Mouse (Mus musculus): Measurements from ENCODE around the gene Ssbp4. TPM values are rescaled to one million over a fixed set of nuclear protein-coding genes. Genes with fewer than 3 reads are reported as not detected.

The Ssbp4 gene
- polyA plus RNA-seq, 1 experiment from 2014 or later, result 106 TPM

DNA sequence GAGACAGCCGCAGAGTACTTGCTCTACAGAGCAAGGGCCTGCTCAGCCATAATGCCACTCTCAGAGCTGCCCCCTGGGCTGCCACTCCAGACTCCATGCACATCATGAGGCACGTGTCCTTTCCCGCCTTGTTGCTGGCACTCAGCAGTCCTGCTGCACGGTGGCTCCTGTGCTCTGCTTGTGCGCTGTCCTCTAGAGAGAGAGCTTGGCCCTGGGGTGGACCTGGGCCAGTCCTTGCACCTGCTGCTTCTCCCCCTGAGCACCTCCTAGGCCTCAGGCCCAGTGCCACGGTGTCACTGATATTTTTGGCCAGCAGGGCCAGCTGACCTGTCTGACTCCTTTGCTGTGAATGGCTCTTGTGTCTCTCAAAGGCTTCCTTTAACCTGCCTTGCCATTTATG is 37.7 kb downstream of the Ssbp4 start:
- H3K27ac ChIP-seq, result no peak overlapping the region
- WGBS, result 80% methylated on average over 6 of the region's 6 CpGs
- ATAC-seq (ENCODE audit: low FRiP score), result no peak

DNA sequence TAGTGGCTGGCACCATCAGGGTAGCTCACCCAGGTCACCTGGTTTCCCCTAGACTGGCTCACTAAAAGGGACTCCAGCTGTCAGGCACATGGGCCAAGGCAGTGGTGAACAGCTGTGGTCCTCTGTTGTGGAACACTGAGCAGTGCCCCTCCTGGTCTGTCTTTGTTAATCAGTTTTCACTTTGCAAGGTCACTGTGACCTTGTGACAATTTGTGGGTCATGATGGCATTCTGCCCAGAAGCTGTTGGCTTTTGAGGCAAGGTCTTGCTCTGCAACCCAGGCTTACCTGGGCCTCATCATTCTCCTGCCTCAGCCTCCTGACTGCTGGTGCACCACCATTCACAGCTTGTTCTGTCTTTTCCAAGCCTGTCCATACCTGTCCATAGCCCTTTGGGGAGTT is 38.3 kb downstream of the Ssbp4 start:
- ATAC-seq (ENCODE audit: low FRiP score), result no peak
- H3K4me1 ChIP-seq, result 0 out of 2 replicates have a peak, but pooled peaks cover 5% of the 10 kb centered on the region
- H3K4me2 ChIP-seq, result no peak overlapping the region
- H3K27ac ChIP-seq, result no peak overlapping the region
- H3K9me3 ChIP-seq, result no peaks in the 10 kb centered on the region
- H3K36me3 ChIP-seq (replicated peaks), result peaks cover 11% of the 10 kb centered on the region; the same call in 1 of the 2 replicates
- no peaks in the 10 kb centered on the region for H3K27me3 ChIP-seq
- no peak overlapping the region for H3K4me3 ChIP-seq (replicated peaks)
- H3K9ac ChIP-seq, result no peak overlapping the region

More for the DNA sequence above, 37.7 kb downstream of the Ssbp4 start:
- Histone ChIP-seq H3K4me2 (no peak overlapping the region), H3K27me3 (no peaks in the 10 kb centered on the region), H3K4me1 (0 out of 2 replicates have a peak, but pooled peaks cover 5% of the 10 kb centered on the region), H3K9me3 (no peaks in the 10 kb centered on the region), H3K4me3 (replicated peaks) (no peak overlapping the region), H3K36me3 (replicated peaks) (peaks cover 11% of the 10 kb centered on the region; the same call in 1 of the 2 replicates), H3K9ac (no peak overlapping the region)

DNA sequence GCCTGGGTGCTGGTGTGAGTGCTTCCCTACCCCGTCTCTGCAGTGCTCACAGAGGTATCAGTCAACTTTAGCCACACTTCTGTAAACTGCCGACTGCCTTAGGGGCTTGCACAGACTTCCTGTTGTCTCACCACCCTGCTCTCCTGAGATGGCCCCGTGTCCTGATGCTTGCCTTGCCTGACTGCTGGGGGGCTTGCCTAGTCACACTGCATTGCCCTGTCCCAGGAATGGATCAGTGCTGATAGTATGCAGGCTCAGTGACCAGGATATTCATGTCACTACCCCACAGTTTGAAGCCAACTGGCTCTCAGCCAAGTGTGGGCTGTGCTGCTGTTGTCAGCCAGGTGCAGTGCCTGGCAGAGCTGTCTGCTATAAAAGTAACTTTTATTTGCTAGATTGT is 43.1 kb downstream of the Ssbp4 start:
- no peaks in the 10 kb centered on the region for H3K27me3 ChIP-seq
- no peaks in the 10 kb centered on the region for H3K36me3 ChIP-seq (replicated peaks)
- H3K27ac ChIP-seq, result no peak overlapping the region
- H3K9me3 ChIP-seq, result no peaks in the 10 kb centered on the region
- H3K9ac ChIP-seq, result no peak overlapping the region
- 83% methylated on average over 3 of the region's 3 CpGs for WGBS
- H3K4me3 ChIP-seq (replicated peaks), result no peak overlapping the region
- H3K4me2 ChIP-seq, result no peak overlapping the region
- H3K4me1 ChIP-seq, result peaks cover 2% of the 10 kb centered on the region; the same call in 1 of the 2 replicates
- no peak for ATAC-seq (ENCODE audit: low FRiP score)

DNA sequence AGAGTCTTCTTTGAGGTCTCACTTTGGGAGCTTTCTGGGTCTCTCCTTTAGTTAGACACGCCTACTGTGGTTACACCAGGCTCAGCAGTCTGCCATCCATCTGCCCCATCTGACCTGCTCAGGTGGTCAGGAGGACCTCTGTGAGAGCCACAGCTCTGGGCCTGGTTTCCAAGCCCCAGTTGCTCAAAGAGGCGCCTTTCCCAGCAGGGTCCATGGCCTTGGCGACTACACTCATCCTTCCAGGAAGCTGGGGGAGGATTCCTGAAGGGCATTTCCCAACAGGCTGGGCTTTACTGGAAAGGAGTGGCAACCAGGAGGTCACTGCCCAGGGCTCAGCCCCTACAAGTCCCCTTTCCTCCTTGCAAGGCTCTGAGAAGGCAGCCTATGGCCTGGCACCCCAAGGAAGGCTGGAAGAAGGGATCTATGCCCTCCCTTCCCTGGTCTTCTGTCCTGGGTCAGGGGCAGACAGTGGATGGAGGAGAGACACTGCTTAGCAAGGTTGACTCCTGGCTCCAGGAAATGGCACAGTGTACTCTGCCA is 43.9 kb downstream of the Ssbp4 start:
- H3K4me1 ChIP-seq, result peaks cover 6% of the 10 kb centered on the region; the same call in 1 of the 2 replicates
- H3K27me3 ChIP-seq, result no peaks in the 10 kb centered on the region
- H3K9ac ChIP-seq, result no peak overlapping the region
- no peak overlapping the region for H3K27ac ChIP-seq
- WGBS, result 90% methylated on average over 3 of the region's 3 CpGs
- no peak for ATAC-seq (ENCODE audit: low FRiP score)
- no peaks in the 10 kb centered on the region for H3K9me3 ChIP-seq
- H3K4me2 ChIP-seq, result no peak overlapping the region
- no peaks in the 10 kb centered on the region for H3K36me3 ChIP-seq (replicated peaks)
- no peak overlapping the region for H3K4me3 ChIP-seq (replicated peaks)

DNA sequence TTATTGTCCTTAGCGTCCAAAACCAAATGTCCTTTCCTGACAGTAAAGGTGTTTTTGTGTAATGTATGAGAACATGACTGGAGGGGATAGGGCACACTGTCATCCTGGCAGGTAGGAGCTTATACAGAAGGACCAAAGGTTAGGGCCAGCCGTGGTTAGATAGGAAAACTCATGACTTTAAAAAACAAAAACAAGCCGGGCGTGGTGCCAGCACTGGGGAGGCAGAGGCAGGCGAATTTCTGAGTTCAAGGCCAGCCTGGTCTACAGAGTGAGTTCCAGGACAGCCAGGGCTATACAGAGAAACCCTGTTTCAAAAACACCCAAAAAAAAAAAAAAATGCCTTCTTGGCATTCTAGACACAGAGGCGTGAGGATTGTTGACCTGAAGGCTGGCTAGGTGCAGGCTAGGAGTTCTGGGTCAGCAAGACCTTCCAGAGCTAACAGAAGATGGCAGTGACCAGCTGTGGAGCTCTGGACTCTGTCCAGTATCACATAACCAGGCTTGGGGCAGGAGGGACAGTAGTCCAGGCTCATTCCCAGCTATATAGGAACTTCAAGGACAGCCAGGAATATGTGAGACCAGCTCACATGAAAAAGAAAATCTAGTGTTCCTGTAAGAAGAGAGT is 44.8 kb downstream of the Ssbp4 start:
- 92% methylated on average over 6 of the region's 6 CpGs for WGBS

DNA sequence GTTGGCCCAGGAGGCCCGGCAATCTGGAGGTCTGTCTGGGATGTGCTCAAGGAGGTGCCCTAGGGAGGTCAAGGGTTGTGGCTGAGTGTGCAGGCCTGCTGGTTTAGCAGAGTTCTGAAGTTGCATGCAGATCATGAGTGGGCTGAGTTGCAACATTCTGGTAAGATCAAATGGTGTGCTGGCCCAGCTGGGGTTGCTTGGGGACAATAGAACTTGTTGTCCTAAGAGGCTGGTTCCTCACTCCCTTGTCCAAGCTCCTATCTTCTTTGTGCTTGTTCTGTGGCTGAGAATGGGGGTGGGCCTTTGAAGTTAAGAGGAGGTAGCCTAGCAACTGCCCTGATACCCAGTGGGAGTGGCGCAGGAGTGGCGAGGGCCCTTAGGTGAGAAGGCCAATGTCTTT is 45.9 kb downstream of the Ssbp4 start:
- Histone ChIP-seq H3K27ac (no peak overlapping the region), H3K9ac (no peak overlapping the region), H3K4me1 (peaks cover 6% of the 10 kb centered on the region; the same call in 1 of the 2 replicates), H3K4me2 (no peak overlapping the region), H3K27me3 (no peaks in the 10 kb centered on the region), H3K36me3 (replicated peaks) (no peaks in the 10 kb centered on the region), H3K4me3 (replicated peaks) (no peak overlapping the region), H3K9me3 (no peaks in the 10 kb centered on the region)
- no peak for ATAC-seq (ENCODE audit: low FRiP score)
- 89% methylated on average over 3 of the region's 3 CpGs for WGBS

More for the DNA sequence above, 44.8 kb downstream of the Ssbp4 start:
- Histone ChIP-seq H3K9me3 (no peaks in the 10 kb centered on the region), H3K9ac (no peak overlapping the region), H3K4me1 (peaks cover 6% of the 10 kb centered on the region; the same call in 1 of the 2 replicates), H3K27ac (no peak overlapping the region), H3K4me2 (no peak overlapping the region), H3K4me3 (replicated peaks) (no peak overlapping the region), H3K36me3 (replicated peaks) (no peaks in the 10 kb centered on the region), H3K27me3 (no peaks in the 10 kb centered on the region)
- ATAC-seq (ENCODE audit: low FRiP score), result no peak

DNA sequence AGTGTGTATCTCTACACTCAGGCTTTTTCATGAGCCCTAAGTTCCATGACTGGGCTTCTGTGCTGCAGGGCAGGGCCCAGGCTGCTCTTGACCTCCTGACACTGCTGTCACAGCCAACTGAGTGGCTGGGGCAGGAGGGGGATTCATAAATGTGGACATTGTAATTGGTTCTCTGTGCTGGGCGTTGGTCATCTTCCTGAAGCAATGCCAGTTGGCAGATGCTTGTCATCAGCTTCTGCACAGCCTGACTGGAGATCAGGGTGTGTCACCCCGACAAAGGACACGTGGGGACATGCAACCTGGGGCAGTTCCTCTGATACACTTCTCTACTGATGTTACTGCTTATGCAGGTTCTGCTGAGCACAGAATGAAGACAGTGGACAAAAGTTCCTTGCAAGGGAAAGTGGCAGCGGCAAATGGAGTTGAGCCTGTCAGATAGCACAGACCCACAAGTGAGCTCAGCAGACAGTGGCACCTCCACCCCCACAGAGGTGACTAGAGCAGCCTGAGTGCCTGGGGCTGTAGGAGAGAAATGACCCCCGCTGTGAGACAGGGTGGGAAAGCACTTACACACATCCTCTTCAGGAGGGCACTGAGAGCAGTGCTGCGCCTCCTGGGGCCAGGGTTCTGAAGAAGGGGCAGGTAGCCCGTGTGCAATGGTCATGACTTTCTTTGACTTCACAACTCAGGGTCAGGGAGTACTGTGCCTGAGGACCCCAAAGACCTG is 46.7 kb downstream of the Ssbp4 start:
- ATAC-seq (ENCODE audit: low FRiP score), result no peak
- Histone ChIP-seq H3K9ac (no peak overlapping the region), H3K4me3 (replicated peaks) (no peak overlapping the region), H3K27me3 (no peaks in the 10 kb centered on the region), H3K4me2 (no peak overlapping the region), H3K27ac (no peak overlapping the region), H3K4me1 (peaks cover 6% of the 10 kb centered on the region; the same call in 1 of the 2 replicates), H3K9me3 (no peaks in the 10 kb centered on the region), H3K36me3 (replicated peaks) (no peaks in the 10 kb centered on the region)
- WGBS, result 87% methylated on average over 7 of the region's 7 CpGs

DNA sequence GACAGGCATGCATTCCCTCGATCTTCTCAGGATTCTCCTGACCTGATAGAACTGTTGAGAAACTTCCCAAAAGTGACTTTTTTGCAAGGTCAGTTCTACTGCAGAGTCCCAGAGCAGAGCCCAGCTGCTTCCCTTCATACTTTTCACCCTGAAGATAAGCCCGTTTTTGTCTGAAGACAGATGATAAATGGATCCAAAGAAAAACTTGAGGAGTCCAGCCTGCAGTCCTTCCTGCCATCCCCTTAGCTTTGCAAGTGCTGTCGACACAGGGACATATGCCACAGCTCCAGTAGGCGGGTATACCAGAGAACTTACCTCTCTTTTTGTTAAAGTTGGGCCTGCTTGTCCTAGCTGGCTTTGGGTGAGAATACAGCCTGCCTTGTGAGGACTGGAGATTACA is 47.3 kb downstream of the Ssbp4 start:
- Histone ChIP-seq H3K4me2 (no peak overlapping the region), H3K9ac (no peak overlapping the region), H3K4me1 (peaks cover 6% of the 10 kb centered on the region; the same call in 1 of the 2 replicates), H3K9me3 (no peaks in the 10 kb centered on the region), H3K4me3 (replicated peaks) (no peak overlapping the region), H3K36me3 (replicated peaks) (no peaks in the 10 kb centered on the region), H3K27me3 (no peaks in the 10 kb centered on the region), H3K27ac (no peak overlapping the region)
- 86% methylated on average over 4 of the region's 4 CpGs for WGBS
- no peak for ATAC-seq (ENCODE audit: low FRiP score)

DNA sequence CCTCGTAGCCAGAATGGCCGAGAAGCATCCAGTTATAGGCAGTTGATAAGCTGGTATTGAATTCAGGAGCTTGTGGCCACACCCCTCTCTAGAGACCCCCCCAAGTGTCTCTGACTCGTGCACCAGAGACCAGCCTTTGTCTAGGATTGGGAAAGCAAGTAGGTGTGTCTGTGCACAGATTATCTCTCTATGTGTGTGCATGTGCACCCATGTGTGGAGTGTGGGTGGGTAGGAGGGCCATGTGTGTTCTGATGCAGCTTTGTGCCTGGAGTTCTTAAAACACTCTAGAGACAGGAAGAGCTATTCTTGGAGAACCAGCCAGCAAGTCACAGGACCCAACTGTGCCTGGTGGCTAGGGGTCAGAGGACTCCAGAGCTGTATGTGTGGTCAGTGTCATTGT is 48.1 kb downstream of the Ssbp4 start:
- ATAC-seq (ENCODE audit: low FRiP score), result no peak
- Histone ChIP-seq H3K9me3 (no peaks in the 10 kb centered on the region), H3K9ac (no peak overlapping the region), H3K36me3 (replicated peaks) (no peaks in the 10 kb centered on the region), H3K4me2 (no peak overlapping the region), H3K27me3 (no peaks in the 10 kb centered on the region), H3K4me1 (peaks cover 6% of the 10 kb centered on the region; the same call in 1 of the 2 replicates), H3K4me3 (replicated peaks) (no peak overlapping the region), H3K27ac (no peak overlapping the region)
- WGBS, result 74% methylated on average over 3 of the region's 3 CpGs

DNA sequence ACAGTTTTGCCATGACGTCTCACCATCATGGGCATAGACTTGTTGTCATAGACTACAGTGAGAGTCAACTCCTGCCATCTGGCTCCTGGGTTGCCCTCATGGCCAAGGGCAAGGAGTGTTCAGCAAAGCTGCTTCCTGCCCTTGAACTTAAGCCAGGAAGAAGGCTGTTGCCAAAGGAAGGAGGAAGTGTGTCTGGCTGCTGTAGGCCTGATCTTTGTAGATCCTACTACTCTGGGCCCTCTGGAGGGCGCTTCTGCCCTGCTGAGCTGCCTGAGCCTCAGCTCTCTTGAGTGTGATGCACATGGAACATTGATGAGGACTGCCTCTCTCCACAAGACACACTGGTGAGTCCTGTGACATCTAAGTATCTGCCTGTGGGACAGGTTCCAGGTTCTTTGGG is 48.6 kb downstream of the Ssbp4 start:
- Histone ChIP-seq H3K27ac (no peak overlapping the region), H3K27me3 (no peaks in the 10 kb centered on the region), H3K9me3 (no peaks in the 10 kb centered on the region), H3K4me1 (peaks cover 6% of the 10 kb centered on the region; the same call in 1 of the 2 replicates), H3K9ac (no peak overlapping the region), H3K4me3 (replicated peaks) (no peak overlapping the region), H3K4me2 (no peak overlapping the region), H3K36me3 (replicated peaks) (no peaks in the 10 kb centered on the region)
- no peak for ATAC-seq (ENCODE audit: low FRiP score)
- WGBS, result 89% methylated on average over 2 of the region's 2 CpGs

DNA sequence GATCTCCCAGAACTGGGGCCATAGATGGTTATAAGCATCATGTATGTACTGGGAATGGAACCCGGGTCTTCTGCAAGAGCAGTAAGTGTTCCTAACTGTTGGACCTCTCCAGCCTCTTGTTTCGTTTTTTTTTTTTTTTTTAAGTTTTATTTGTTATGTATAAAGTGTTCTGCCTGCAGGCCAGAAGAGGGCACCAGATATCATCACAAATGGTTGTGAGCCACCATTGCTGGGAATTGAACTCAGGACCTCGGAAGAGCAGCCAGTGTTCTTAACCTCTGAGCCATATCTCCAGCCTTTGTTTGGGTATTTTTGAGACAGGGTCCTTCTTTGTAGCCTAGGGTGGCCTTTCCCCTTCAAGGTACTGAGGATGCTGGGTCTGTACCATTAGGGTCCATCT is 49.7 kb downstream of the Ssbp4 start:
- no peaks in the 10 kb centered on the region for H3K27me3 ChIP-seq
- H3K9me3 ChIP-seq, result no peaks in the 10 kb centered on the region
- H3K4me1 ChIP-seq, result peaks cover 6% of the 10 kb centered on the region; the same call in 1 of the 2 replicates
- H3K27ac ChIP-seq, result no peak overlapping the region
- H3K4me3 ChIP-seq (replicated peaks), result no peak overlapping the region
- WGBS, result 78% methylated on average over 3 of the region's 3 CpGs
- no peak overlapping the region for H3K4me2 ChIP-seq
- no peaks in the 10 kb centered on the region for H3K36me3 ChIP-seq (replicated peaks)
- H3K9ac ChIP-seq, result no peak overlapping the region
- no peak for ATAC-seq (ENCODE audit: low FRiP score)

DNA sequence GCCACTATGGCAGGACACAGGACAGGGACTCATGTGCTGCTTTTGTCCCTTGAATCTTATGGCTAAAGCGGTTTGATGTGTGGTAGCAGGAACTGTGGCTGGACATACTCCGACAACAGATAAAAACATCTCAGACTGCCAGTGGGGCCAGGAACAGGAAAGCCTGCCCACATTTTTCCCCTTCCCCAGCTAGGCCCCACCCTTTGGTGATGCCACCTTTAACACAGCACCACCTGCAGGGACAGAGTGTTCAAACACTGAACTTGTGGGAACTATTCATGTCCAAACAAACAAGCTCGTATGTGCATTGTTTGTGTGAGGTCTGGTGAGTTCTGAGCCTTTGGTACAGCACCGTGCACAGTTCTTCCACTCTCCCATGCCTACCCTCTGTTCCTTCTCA is 50.3 kb downstream of the Ssbp4 start:
- Histone ChIP-seq H3K36me3 (replicated peaks) (no peaks in the 10 kb centered on the region), H3K27me3 (no peaks in the 10 kb centered on the region), H3K9ac (no peak overlapping the region), H3K27ac (no peak overlapping the region), H3K4me3 (replicated peaks) (no peak overlapping the region), H3K4me2 (no peak overlapping the region), H3K4me1 (peaks cover 8% of the 10 kb centered on the region; the same call in 1 of the 2 replicates), H3K9me3 (no peaks in the 10 kb centered on the region)
- no peak for ATAC-seq (ENCODE audit: low FRiP score)
- WGBS, result 73% methylated on average over 4 of the region's 4 CpGs

All from forebrain, embryonic 12.5 days (tissue).